Mouse (Mus musculus) embryonic facial prominence, embryonic 15.5 days (tissue): ENCODE data around the gene Glod4. TPM values are rescaled to one million over a fixed set of nuclear protein-coding genes. Genes with fewer than 3 reads are reported as not detected.

Source experiments
- ATAC-seq: fragments of 200-750 bp; cut with Nextera tagmentation; 2 replicates; pipeline ENCODE4 v1.8.0; 2017; ENCODE audit warnings: low read depth, moderate TSS enrichment; ENCODE audit not compliant: insufficient number of reproducible peaks, low FRiP score, low TSS enrichment
- H3K27ac ChIP-seq: fragments of 300-500 bp; sonication (generic); replicated peaks from 2 replicates; pipeline ENCODE4 v1.5.1; 2015; ENCODE audit warnings: mild to moderate bottlenecking, inconsistent platforms
- H3K27me3 ChIP-seq: fragments of 300-500 bp; sonication (generic); 2 replicates; pipeline ENCODE4 v1.6.1; 2015; ENCODE audit warnings: inconsistent platforms
- H3K36me3 ChIP-seq: fragments of 300-500 bp; sonication (generic); 2 replicates; pipeline ENCODE4 v1.6.1; 2015; ENCODE audit warnings: mild to moderate bottlenecking, inconsistent platforms
- H3K4me1 ChIP-seq: fragments of 300-500 bp; sonication (generic); 2 replicates; pipeline ENCODE4 v1.6.1; 2015; ENCODE audit warnings: inconsistent platforms
- H3K4me2 ChIP-seq: fragments of 300-500 bp; sonication (generic); replicated peaks from 2 replicates; pipeline ENCODE4 v1.6.1; 2015; ENCODE audit warnings: mild to moderate bottlenecking, inconsistent platforms
- H3K4me3 ChIP-seq: fragments of 300-500 bp; sonication (generic); replicated peaks from 2 replicates; pipeline ENCODE4 v1.5.1; 2015; ENCODE audit warnings: mild to moderate bottlenecking, inconsistent platforms
- H3K9ac ChIP-seq: fragments of 300-500 bp; sonication (generic); 2 replicates; pipeline ENCODE4 v1.6.1; 2015; ENCODE audit warnings: inconsistent platforms
- H3K9me3 ChIP-seq: fragments of 300-500 bp; sonication (generic); replicated peaks from 2 replicates; pipeline ENCODE4 v1.6.1; 2016; ENCODE audit warnings: inconsistent platforms
- WGBS: fragments of 180-500 bp; shearing (Covaris S2); methylation state at CpG from one replicate; pipeline ENCODE4 v1.1.7; 2015; 5-methylcytosine and 5-hydroxymethylcytosine counted together
- polyA plus RNA-seq: library from polyadenylated mRNA; unstranded; fragments of >200 nt; fragmentation: Nextera tagmentation; extraction: Ambion mirVana; gene quantifications from 2 replicates; pipeline ENCODE4 v1.2.1, GENCODE M21; 2015

Glod4 gene
- polyA plus RNA-seq, 1 experiment from 2014 or later: 126 TPM

- no peak for ATAC-seq
- Histone ChIP-seq H3K9me3 (no peaks in the 10 kb centered on the region), H3K4me3 (no peak overlapping the region), H3K4me2 (no peak overlapping the region), H3K36me3 (peaks cover 15% of the 10 kb centered on the region), H3K9ac (no peak overlapping the region), H3K27ac (no peak overlapping the region), H3K27me3 (no peaks in the 10 kb centered on the region), H3K4me1 (peaks cover 16% of the 10 kb centered on the region)
- WGBS: 84% methylated on average over 4 of the region's 4 CpGs
These were observed 76.9 kb downstream of the Glod4 start for GRCm38 (mm10) chr11:76166657-76167056.

GRCm38 (mm10) chr11:76160251-76160650 lies 83.3 kb downstream of the Glod4 start:
- Histone ChIP-seq H3K27me3 (no peaks in the 10 kb centered on the region), H3K36me3 (peaks cover 13% of the 10 kb centered on the region), H3K9ac (no peak overlapping the region), H3K4me3 (no peak overlapping the region), H3K27ac (0 out of 2 replicates have a peak overlapping the region, but pooled peaks have one; percentile 11), H3K4me1 (0 out of 2 replicates have a peak, but pooled peaks cover 7% of the 10 kb centered on the region), H3K9me3 (no peaks in the 10 kb centered on the region), H3K4me2 (no peak overlapping the region)
- WGBS: 18% methylated on average over 6 of the region's 6 CpGs
- ATAC-seq: no peak

- 87% methylated on average over 2 of the region's 2 CpGs for WGBS
- no peaks in the 10 kb centered on the region for H3K9me3 ChIP-seq
- no peak overlapping the region for H3K27ac ChIP-seq
- H3K4me1 ChIP-seq: 0 out of 2 replicates have a peak, but pooled peaks cover 7% of the 10 kb centered on the region
- H3K36me3 ChIP-seq: peaks cover 9% of the 10 kb centered on the region
- H3K9ac ChIP-seq: no peak overlapping the region
- H3K4me3 ChIP-seq: no peak overlapping the region
- no peak for ATAC-seq
- no peaks in the 10 kb centered on the region for H3K27me3 ChIP-seq
- H3K4me2 ChIP-seq: no peak overlapping the region
These were observed 85.2 kb downstream of the Glod4 start for GRCm38 (mm10) chr11:76158375-76158774.

GRCm38 (mm10) chr11:76154861-76155260 lies 88.7 kb downstream of the Glod4 start:
- Histone ChIP-seq H3K4me2 (no peak overlapping the region), H3K9me3 (no peaks in the 10 kb centered on the region), H3K27ac (no peak overlapping the region), H3K4me3 (no peak overlapping the region), H3K9ac (no peak overlapping the region), H3K4me1 (0 out of 2 replicates have a peak, but pooled peaks cover 1% of the 10 kb centered on the region), H3K27me3 (no peaks in the 10 kb centered on the region), H3K36me3 (peaks cover 6% of the 10 kb centered on the region; the same call in 1 of the 2 replicates)
- no peak for ATAC-seq
- 65% methylated on average over 2 of the region's 2 CpGs for WGBS

GRCm38 (mm10) chr11:76154200-76154599 lies 89.3 kb downstream of the Glod4 start:
- peaks cover 6% of the 10 kb centered on the region; the same call in 1 of the 2 replicates for H3K36me3 ChIP-seq
- H3K9me3 ChIP-seq: no peaks in the 10 kb centered on the region
- no peak for ATAC-seq
- no peak overlapping the region for H3K9ac ChIP-seq
- no peak overlapping the region for H3K27ac ChIP-seq
- no peak overlapping the region for H3K4me3 ChIP-seq
- WGBS: 88% methylated on average over 2 of the region's 2 CpGs
- H3K4me2 ChIP-seq: no peak overlapping the region
- H3K4me1 ChIP-seq: peaks cover 4% of the 10 kb centered on the region
- no peaks in the 10 kb centered on the region for H3K27me3 ChIP-seq

GRCm38 (mm10) chr11:76153236-76153951 lies 90.1 kb downstream of the Glod4 start:
- no peak overlapping the region for H3K4me3 ChIP-seq
- H3K27me3 ChIP-seq: no peaks in the 10 kb centered on the region
- H3K36me3 ChIP-seq: peaks cover 6% of the 10 kb centered on the region; the same call in 1 of the 2 replicates
- H3K9ac ChIP-seq: no peak overlapping the region
- H3K9me3 ChIP-seq: no peaks in the 10 kb centered on the region
- no peak for ATAC-seq
- WGBS: 82% methylated on average over 5 of the region's 5 CpGs
- H3K4me1 ChIP-seq: peaks cover 12% of the 10 kb centered on the region
- H3K4me2 ChIP-seq: no peak overlapping the region
- no peak overlapping the region for H3K27ac ChIP-seq

GRCm38 (mm10) chr11:76150980-76151379 lies 92.5 kb downstream of the Glod4 start:
- no peak overlapping the region for H3K4me3 ChIP-seq
- H3K27ac ChIP-seq: peak overlapping the region; percentile 36
- H3K36me3 ChIP-seq: peaks cover 6% of the 10 kb centered on the region; the same call in 1 of the 2 replicates
- WGBS: 39% methylated on average over 4 of the region's 4 CpGs
- no peaks in the 10 kb centered on the region for H3K27me3 ChIP-seq
- no peaks in the 10 kb centered on the region for H3K9me3 ChIP-seq
- H3K4me2 ChIP-seq: no peak overlapping the region
- H3K4me1 ChIP-seq: peaks cover 26% of the 10 kb centered on the region
- ATAC-seq: no peak
- no peak overlapping the region for H3K9ac ChIP-seq

- Histone ChIP-seq H3K4me1 (peaks cover 26% of the 10 kb centered on the region), H3K4me2 (no peak overlapping the region), H3K9me3 (no peaks in the 10 kb centered on the region), H3K27me3 (no peaks in the 10 kb centered on the region), H3K36me3 (no peaks in the 10 kb centered on the region), H3K9ac (no peak overlapping the region), H3K27ac (peak overlapping the region; percentile 83), H3K4me3 (no peak overlapping the region)
- no peak; the same call in 1 of the 2 replicates for ATAC-seq
- 44% methylated on average over 8 of the region's 8 CpGs for WGBS
These were observed 95.2 kb downstream of the Glod4 start for GRCm38 (mm10) chr11:76148055-76149008.

GRCm38 (mm10) chr11:76146187-76147010 lies 97.1 kb downstream of the Glod4 start:
- Histone ChIP-seq H3K9ac (no peak overlapping the region), H3K27ac (no peak overlapping the region), H3K4me2 (no peak overlapping the region), H3K9me3 (no peaks in the 10 kb centered on the region), H3K4me3 (no peak overlapping the region), H3K27me3 (no peaks in the 10 kb centered on the region), H3K4me1 (peaks cover 26% of the 10 kb centered on the region), H3K36me3 (no peaks in the 10 kb centered on the region)
- WGBS: 89% methylated on average over 8 of the region's 8 CpGs
- no peak for ATAC-seq

- whole genome bisulfite sequencing: 100% methylated on average over 1 of the region's 1 CpGs
- H3K27me3 ChIP-seq: no peaks in the 10 kb centered on the region
- H3K9ac ChIP-seq: no peak overlapping the region
These were observed 98.4 kb downstream of the Glod4 start for GRCm38 (mm10) chr11:76145169-76145568.

More at GRCm38 (mm10) chr11:76145169-76145568, 98.4 kb downstream of the Glod4 start:
- Histone ChIP-seq H3K4me2 (no peak overlapping the region), H3K4me3 (no peak overlapping the region), H3K27ac (no peak overlapping the region), H3K4me1 (peaks cover 26% of the 10 kb centered on the region), H3K9me3 (no peaks in the 10 kb centered on the region), H3K36me3 (no peaks in the 10 kb centered on the region)
- no peak for ATAC-seq
